Mouse (Mus musculus) lung, postnatal 0 days (tissue): Measurements from ENCODE around the gene Slc45a3.

Source experiments
- CTCF ChIP-seq: IDR thresholded peaks from 2 replicates; pipeline ENCODE4 v1.5.1; 2016; ENCODE audit warnings: antibody characterized with exemption, mild to moderate bottlenecking
- EP300 ChIP-seq: IDR thresholded peaks from 2 replicates; pipeline ENCODE4 v1.6.1; 2016; ENCODE audit warnings: antibody characterized with exemption, mild to moderate bottlenecking, control low read depth

DNA sequence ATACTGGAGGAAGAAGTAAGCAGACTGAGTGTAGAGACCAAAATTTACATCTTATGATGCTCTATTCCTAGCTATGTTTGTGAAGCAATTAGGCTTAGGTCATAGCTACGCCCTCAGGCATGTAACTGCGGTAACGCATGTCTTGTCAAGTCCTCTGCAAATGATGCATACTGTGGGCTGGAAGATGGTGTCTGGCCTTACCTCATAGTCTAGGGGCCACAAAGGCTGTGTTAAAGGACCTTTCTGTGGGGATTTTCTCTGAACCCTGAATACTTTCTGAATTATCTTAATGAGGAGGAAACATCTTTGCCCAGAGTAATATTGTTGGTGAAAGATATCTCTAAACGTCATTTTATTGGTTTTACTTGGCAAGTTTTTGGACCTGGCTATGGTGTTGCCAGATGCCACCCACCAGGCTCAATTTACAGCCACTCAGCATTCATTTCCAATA, 39.1 kb downstream of the Slc45a3 start:
- no peak for TF ChIP-seq CTCF
- TF ChIP-seq EP300 = no peak
